Mouse (Mus musculus) C2C12 (cell line): ENCODE data around the gene Sytl1. TPM values are rescaled to one million over a fixed set of nuclear protein-coding genes. Genes with fewer than 3 reads are reported as not detected.

Experiments
- H3K27me3 ChIP-seq: one replicate; pipeline ENCODE4 v1.6.1; 2011; ENCODE audit not compliant: control insufficient read depth, insufficient read depth, insufficient read length
- H3K36me3 ChIP-seq: one replicate; pipeline ENCODE4 v1.6.1; 2011; ENCODE audit not compliant: control insufficient read depth, insufficient read depth
- H3K4me3 ChIP-seq: one replicate; pipeline ENCODE4 v1.5.1; 2011; ENCODE audit warnings: mild to moderate bottlenecking, control low read depth; ENCODE audit not compliant: poor library complexity, insufficient read depth, severe bottlenecking
- H3K79me2 ChIP-seq: one replicate; pipeline ENCODE4 v1.6.1; 2011; ENCODE audit not compliant: control insufficient read depth, insufficient read depth
- H3K79me3 ChIP-seq: one replicate; pipeline ENCODE4 v1.6.1; 2011; ENCODE audit warnings: low read depth, control low read depth
- H3ac ChIP-seq: one replicate; pipeline ENCODE3; 2011; ENCODE audit warnings: low read depth; ENCODE audit not compliant: control insufficient read depth, insufficient read length
- CEBPB ChIP-seq: IDR thresholded peaks from one replicate; pipeline ENCODE4 v1.6.1; 2011; ENCODE audit warnings: low read depth, mild to moderate bottlenecking, control low read depth, moderate library complexity
- CTCF ChIP-seq: IDR thresholded peaks from one replicate; pipeline ENCODE4 v1.5.1; 2011; ENCODE audit not compliant: control insufficient read depth, insufficient read depth, insufficient read length
- FOSL1 ChIP-seq: IDR thresholded peaks from one replicate; pipeline ENCODE4 v1.8.0; 2011; ENCODE audit warnings: mild to moderate bottlenecking, low read length; ENCODE audit not compliant: poor library complexity, insufficient read depth, severe bottlenecking
- MAX ChIP-seq: IDR thresholded peaks from one replicate; pipeline ENCODE4 v1.6.1; 2011; ENCODE audit warnings: mild to moderate bottlenecking, control low read depth
- MYOD1 ChIP-seq: IDR thresholded peaks from one replicate; pipeline ENCODE4 v1.6.1; 2011; ENCODE audit warnings: low read depth; ENCODE audit not compliant: control insufficient read depth, insufficient read length
- MYOG ChIP-seq: IDR thresholded peaks from one replicate; pipeline ENCODE4 v1.6.1; 2011; ENCODE audit not compliant: control insufficient read depth, insufficient read length; ENCODE audit errors: extremely low read depth
- USF1 ChIP-seq: IDR thresholded peaks from one replicate; pipeline ENCODE4 v1.6.1; 2011; ENCODE audit warnings: low read depth, mild to moderate bottlenecking, control low read depth, moderate library complexity
- polyA plus RNA-seq: library from polyadenylated mRNA; unstranded; fragments of >200 nt; fragmentation: generic; extraction: Trizol; gene quantifications from one replicate; pipeline ENCODE4 v1.2.1, GENCODE M21; 2012; ENCODE audit warnings: missing spikeins

Sytl1 gene
- polyA plus RNA-seq, 1 experiment: 0.89 TPM

- Histone ChIP-seq H3K36me3 (no peaks in the 10 kb centered on the region), H3ac (no peak overlapping the region), H3K27me3 (no peaks in the 10 kb centered on the region), H3K4me3 (no peak overlapping the region), H3K79me2 (no peaks in the 10 kb centered on the region), H3K79me3 (no peaks in the 10 kb centered on the region)
- no peak for TF ChIP-seq MAX
- TF ChIP-seq USF1: no peak
- no peak for TF ChIP-seq CEBPB
- TF ChIP-seq MYOD1: no peak
- no peak for TF ChIP-seq MYOG
- TF ChIP-seq CTCF: no peak
- no peak for TF ChIP-seq FOSL1
Observed at GRCm38 (mm10) chr4:133300421-133300820, 37.5 kb upstream of the Sytl1 start.

DNA sequence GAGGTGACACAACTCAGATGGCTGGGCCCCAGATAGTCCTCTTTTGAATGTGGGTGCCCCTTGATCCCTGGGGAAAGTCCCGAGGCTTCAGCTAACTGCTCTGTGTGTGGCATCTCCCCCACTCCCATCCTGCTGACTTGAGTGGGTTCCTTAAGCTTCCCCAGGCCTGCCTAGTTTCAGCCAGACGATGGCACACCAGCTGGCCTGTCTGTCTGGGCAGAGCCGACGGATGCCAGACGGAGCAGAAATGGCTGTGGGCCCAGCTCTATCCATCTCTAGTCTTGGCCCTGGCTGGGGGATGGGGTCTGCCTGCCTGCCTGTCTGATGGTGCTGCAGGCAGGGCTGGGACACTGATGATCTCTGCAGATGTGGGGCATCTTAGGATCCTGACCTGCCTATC lies 36.8 kb upstream of the Sytl1 start:
- no peaks in the 10 kb centered on the region for H3K36me3 ChIP-seq

DNA sequence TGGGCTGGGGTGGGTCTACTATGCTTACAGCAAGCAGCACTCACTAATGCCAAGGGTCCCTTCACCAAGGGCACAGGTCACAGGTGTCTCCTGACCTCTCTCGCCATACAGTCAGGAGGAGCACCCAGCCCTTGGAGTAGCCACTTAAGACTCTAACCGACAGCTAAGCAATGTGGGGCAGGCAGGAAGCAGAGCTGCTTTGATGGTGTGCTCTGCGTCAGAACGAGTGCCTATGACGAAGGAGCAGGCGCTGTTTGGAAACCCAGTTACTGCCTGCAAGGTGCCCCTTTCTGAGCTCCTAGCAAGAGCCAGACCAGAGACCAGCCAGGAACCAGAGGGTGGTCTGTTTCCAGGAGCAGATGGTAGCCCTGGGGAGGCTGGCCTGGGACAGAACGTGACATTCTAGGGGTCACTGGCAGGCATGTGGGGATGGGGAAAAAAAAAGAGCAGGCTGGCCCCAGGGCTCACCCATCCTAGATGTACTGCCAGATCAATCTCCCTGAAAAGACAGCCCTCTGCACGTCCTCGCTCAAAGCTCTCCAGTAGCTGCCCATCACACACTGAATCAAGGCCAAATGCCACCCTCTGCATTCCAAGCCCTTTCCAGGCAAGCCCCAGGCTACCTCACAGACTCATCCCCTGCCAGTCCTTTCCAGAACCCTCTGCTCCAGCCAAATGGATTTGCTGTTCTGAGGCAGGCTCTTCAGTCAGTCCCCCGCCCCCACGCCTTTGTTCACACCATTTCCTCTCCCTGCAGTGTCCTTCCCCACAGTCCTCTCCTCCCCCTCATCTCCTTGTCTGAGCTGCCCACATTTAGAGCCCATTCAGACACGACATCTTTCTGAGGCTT lies 35.8 kb upstream of the Sytl1 start:
- no peaks in the 10 kb centered on the region for H3K36me3 ChIP-seq
- no peaks in the 10 kb centered on the region for H3K27me3 ChIP-seq
- H3K4me3 ChIP-seq: no peak overlapping the region
- TF ChIP-seq CEBPB (no peak), CTCF (no peak), USF1 (no peak), FOSL1 (no peak), MAX (no peak), MYOD1 (no peak), MYOG (no peak)
- no peak overlapping the region for H3ac ChIP-seq
- no peaks in the 10 kb centered on the region for H3K79me2 ChIP-seq
- H3K79me3 ChIP-seq: no peaks in the 10 kb centered on the region

More for the DNA sequence above, 36.8 kb upstream of the Sytl1 start:
- no peak overlapping the region for H3K4me3 ChIP-seq
- no peaks in the 10 kb centered on the region for H3K79me3 ChIP-seq
- TF ChIP-seq MAX (no peak), USF1 (no peak), MYOD1 (no peak), FOSL1 (no peak), MYOG (no peak), CEBPB (no peak), CTCF (no peak)
- H3ac ChIP-seq: no peak overlapping the region
- no peaks in the 10 kb centered on the region for H3K27me3 ChIP-seq
- H3K79me2 ChIP-seq: no peaks in the 10 kb centered on the region

DNA sequence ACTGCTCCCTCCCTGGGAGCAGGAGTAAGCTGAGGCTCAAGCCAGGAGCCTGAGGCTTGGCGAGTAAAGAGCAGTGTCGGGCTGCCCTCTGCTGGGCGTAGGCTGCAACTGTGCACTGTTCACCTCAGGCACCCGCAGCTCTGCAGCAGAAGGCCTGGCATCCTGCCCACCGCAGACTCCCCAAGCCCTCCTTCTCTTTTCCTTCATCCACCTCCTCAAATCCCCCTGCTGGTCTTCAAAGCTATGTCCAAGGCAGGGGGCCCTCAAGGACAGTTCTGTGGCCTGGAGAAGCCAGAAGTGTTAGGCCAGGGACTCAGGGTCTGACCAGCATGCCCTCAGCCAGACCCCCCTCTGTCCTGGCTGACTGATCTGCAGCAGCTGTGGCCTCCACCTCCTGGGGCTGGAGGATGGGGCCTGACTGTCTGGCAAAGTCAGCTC lies 34.9 kb upstream of the Sytl1 start:
- Histone ChIP-seq H3ac (no peak overlapping the region), H3K79me2 (no peaks in the 10 kb centered on the region), H3K4me3 (no peak overlapping the region), H3K36me3 (no peaks in the 10 kb centered on the region), H3K79me3 (no peaks in the 10 kb centered on the region), H3K27me3 (no peaks in the 10 kb centered on the region)
- no peak for TF ChIP-seq MAX
- TF ChIP-seq CTCF: peak; percentile 87
- TF ChIP-seq MYOG: no peak

DNA sequence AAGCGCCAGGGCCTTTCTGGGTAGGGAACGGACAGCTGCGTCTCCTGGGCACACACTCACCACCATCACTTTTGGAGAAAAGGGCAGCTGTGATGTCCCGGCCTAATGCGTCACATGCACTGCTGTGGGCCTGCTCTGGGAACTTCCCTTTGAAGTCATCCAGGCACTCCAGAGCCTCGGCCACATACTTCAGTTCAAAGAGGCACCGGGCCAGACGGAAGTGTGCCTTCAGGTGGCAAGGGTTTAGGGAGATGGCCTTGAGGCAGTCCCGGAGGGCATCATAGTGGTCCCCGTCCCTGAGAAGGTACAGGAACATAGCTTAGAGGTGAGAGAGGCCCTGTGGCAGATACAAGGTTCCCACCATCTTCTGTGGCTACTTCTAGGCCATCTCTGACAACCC lies 34.4 kb upstream of the Sytl1 start:
- no peaks in the 10 kb centered on the region for H3K36me3 ChIP-seq
- no peak overlapping the region for H3ac ChIP-seq
- H3K4me3 ChIP-seq: no peak overlapping the region

GRCm38 (mm10) chr4:133294084-133294483 lies 31.2 kb upstream of the Sytl1 start:
- Histone ChIP-seq H3K4me3 (no peak overlapping the region), H3K79me3 (no peaks in the 10 kb centered on the region), H3K36me3 (no peaks in the 10 kb centered on the region), H3K79me2 (no peaks in the 10 kb centered on the region), H3K27me3 (no peaks in the 10 kb centered on the region), H3ac (no peak overlapping the region)
- no peak for TF ChIP-seq MAX
- no peak for TF ChIP-seq USF1
- TF ChIP-seq CEBPB: no peak
- TF ChIP-seq MYOD1: no peak
- no peak for TF ChIP-seq CTCF
- TF ChIP-seq FOSL1: no peak
- no peak for TF ChIP-seq MYOG

More for the DNA sequence above, 34.4 kb upstream of the Sytl1 start:
- no peaks in the 10 kb centered on the region for H3K27me3 ChIP-seq
- no peak for TF ChIP-seq USF1
- no peaks in the 10 kb centered on the region for H3K79me3 ChIP-seq
- no peaks in the 10 kb centered on the region for H3K79me2 ChIP-seq
